Mouse (Mus musculus): ENCODE measurements around the gene Rxylt1.

GRCm38 (mm10) chr10:122081352-122081751 is 15.8 kb downstream of the Rxylt1 start:
- no peak for TF ChIP-seq POLR2A (IDR thresholded peaks at IDR 0.05; ENCODE audit: low read depth, low read length)
- TF ChIP-seq CTCF (IDR thresholded peaks at IDR 0.05; ENCODE audit: borderline replicate concordance, insufficient read depth, low read length): no peak

Data from embryonic fibroblast, embryonic 13.5 days (primary cell).